Mouse (Mus musculus) neutrophil, adult 5-6 weeks (primary cell): ENCODE measurements around the gene Ttc32. TPM values are rescaled to one million over a fixed set of nuclear protein-coding genes. Genes with fewer than 3 reads are reported as not detected.

Source experiments
- total RNA-seq: library from RNA; stranded (forward); fragments of 200-1000 nt; gene quantifications from 2 replicates; pipeline ENCODE4 v1.2.3, GENCODE M21; 2017

The Ttc32 gene
- total RNA-seq, 1 experiment from 2014 or later = 19.3 TPM

Other genes with a start within 250 kb of the Ttc32 start
- 129 and 132 TPM in 2 replicates for gene Laptm4a, start 108.3 kb upstream of the Ttc32 start, total RNA-seq
- gene Matn3, start 82.1 kb upstream of the Ttc32 start, total RNA-seq = not detected in 2 replicates
- 0.35 and 0.61 TPM in 2 replicates for gene Wdr35, start 56.1 kb upstream of the Ttc32 start, total RNA-seq